Mouse (Mus musculus) ovary, adult 18-20 months (tissue): ENCODE measurements at regions not wholly inside any gene's neighbourhood (a gene's known extent, or its start where the extent isn't known, plus 50 kb on each side); places are given as distances from the start of the nearest gene placed in this dataset.

Experiments
- DNase-seq: peaks from one replicate; pipeline ENCODE4 v3.0.0; 2022; ENCODE audit warnings: low spot score, mixed read lengths

GRCm38 (mm10) chr1:121176541-121176940 lies 155.8 kb downstream of the Insig2 start:
- no peak for DNase-seq

GRCm38 (mm10) chr1:121177136-121177907 lies 155.1 kb downstream of the Insig2 start:
- DNase-seq, result no peak

- DNase-seq, result no peak
These were observed 154.5 kb downstream of the Insig2 start for GRCm38 (mm10) chr1:121177908-121178311.

- DNase-seq, result no peak
These were observed 153.7 kb downstream of the Insig2 start for GRCm38 (mm10) chr1:121178611-121179245.

GRCm38 (mm10) chr1:121180273-121181030 lies 151.9 kb downstream of the Insig2 start:
- peak; percentile 48 for DNase-seq

GRCm38 (mm10) chr1:121188895-121189294 lies 143.5 kb downstream of the Insig2 start:
- DNase-seq, result no peak

- no peak for DNase-seq
These were observed 137.6 kb downstream of the Insig2 start for GRCm38 (mm10) chr1:121194800-121195199.

- DNase-seq, result no peak
These were observed 116.5 kb downstream of the Insig2 start for GRCm38 (mm10) chr1:121215843-121216242.

GRCm38 (mm10) chr1:121224250-121224649 lies 108.1 kb downstream of the Insig2 start:
- DNase-seq, result no peak

- DNase-seq, result no peak
These were observed 105.7 kb downstream of the Insig2 start for GRCm38 (mm10) chr1:121226466-121227232.

GRCm38 (mm10) chr1:121227233-121227594 lies 105.2 kb downstream of the Insig2 start:
- DNase-seq, result no peak

GRCm38 (mm10) chr1:121243576-121243975 lies 88.8 kb downstream of the Insig2 start:
- DNase-seq, result no peak

GRCm38 (mm10) chr1:121247556-121247955 lies 84.8 kb downstream of the Insig2 start:
- DNase-seq, result no peak

- DNase-seq, result no peak
These were observed 83.3 kb downstream of the Insig2 start for GRCm38 (mm10) chr1:121249081-121249480.

- no peak for DNase-seq
These were observed 81.7 kb downstream of the Insig2 start for GRCm38 (mm10) chr1:121250686-121251085.

GRCm38 (mm10) chr1:121252056-121252455 lies 80.3 kb downstream of the Insig2 start:
- DNase-seq, result no peak

- DNase-seq, result no peak
These were observed 78.2 kb downstream of the Insig2 start for GRCm38 (mm10) chr1:121254196-121254595.
